Mouse (Mus musculus): Measurements from ENCODE around the gene Foxa3. TPM values are rescaled to one million over a fixed set of nuclear protein-coding genes. Genes with fewer than 3 reads are reported as not detected.
A peak's percentile ranks its signal among the peaks of the same experiment; 100 is the strongest.

The Foxa3 gene
- polyA plus RNA-seq, 1 experiment from 2014 or later: 30.2 TPM

DNA sequence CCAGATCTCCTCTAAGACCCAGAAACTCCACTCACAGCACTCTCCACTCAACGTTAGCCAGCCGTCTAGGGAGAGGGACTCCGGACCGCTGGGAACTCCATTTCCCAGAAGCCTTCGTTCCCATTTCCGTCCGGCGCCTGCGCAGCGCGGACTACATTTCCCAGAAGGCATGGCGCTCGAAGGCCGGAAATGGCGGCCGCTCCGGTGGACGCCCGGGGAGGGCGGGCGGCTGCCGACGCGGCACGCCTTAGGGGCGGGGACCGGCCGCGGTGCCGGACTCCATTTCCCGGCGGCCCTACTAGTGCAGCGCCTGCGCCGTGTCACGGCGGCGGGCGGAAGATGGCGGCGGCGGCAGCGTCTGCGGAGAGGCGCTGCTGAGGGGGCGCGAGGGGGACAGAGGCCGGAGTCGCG is 763 bp upstream of the Foxa3 start, which contains the start of gene Sympk:
Gene Sympk, plus strand, starts transcription at position 282 of the 411 bp plus-strand sequence.
- Histone ChIP-seq H3K9me3 (no peaks in the 10 kb centered on the region), H3K36me3 (0 out of 2 replicates have a peak, but pooled peaks cover 3% of the 10 kb centered on the region), H3K4me2 (peak within 1 kb of the TSS; percentile 85), H3K4me1 (peaks cover 25% of the 10 kb centered on the region), H3K9ac (peak within 1 kb of the TSS; percentile 83), H3K27me3 (replicated peaks) (peaks cover 30% of the 10 kb centered on the region), H3K4me3 (replicated peaks) (peak within 1 kb of the TSS; percentile 76), H3K27ac (peak within 1 kb of the TSS; percentile 13; the same call in 1 of the 2 replicates)
- ATAC-seq (ENCODE audit: insufficient read depth, low FRiP score, low read depth): peak; percentile 92
- under 1% methylated on average over 50 of the region's 50 CpGs for WGBS

DNA sequence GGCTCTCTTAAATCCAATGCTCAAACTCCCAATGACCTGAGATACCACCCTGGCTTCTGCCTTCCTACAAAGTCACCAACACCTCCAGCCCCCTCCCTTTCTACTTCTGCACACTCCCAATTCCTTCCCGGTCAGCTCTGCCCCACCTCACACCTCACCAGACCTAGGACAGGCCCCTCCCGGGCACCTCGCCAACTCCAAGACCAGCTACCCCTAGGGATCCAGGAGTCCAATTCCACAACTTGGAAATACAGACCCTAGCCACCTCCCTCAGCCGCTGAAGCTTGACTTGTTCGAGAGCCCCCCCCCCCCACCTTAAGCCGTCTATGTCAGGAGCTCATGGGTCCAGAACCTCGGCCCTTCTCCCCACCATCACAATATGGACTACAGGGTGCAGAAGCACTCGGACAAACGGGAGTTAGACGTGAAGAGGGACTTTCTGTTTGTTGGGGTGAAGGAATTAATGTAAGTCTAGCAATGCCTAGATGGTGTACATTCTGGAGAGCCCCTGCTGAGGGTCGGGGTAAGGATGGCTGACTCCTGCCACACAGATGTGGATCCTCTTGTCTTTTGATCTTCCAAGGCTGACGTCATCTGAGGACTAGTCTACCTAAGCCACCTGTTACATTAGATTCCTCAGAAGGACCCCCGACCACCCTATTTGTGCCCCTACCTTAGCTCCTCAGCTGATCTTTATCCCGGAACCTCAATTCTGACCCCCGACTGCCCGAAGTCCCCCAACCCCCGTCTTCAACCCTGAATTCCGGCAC is 964 bp downstream of the Foxa3 start:
- WGBS: 39% methylated on average over 18 of the region's 18 CpGs
- peak overlapping the region; percentile 20; the same call in 1 of the 2 replicates for H3K9ac ChIP-seq
- peaks cover 30% of the 10 kb centered on the region for H3K27me3 ChIP-seq (replicated peaks)
- ATAC-seq (ENCODE audit: insufficient read depth, low FRiP score, low read depth): 0 out of 2 replicates have a peak, but pooled peaks have one; percentile 13
- H3K27ac ChIP-seq: peak overlapping the region; percentile 21; the same call in 1 of the 2 replicates
- peak overlapping the region; percentile 76 for H3K4me3 ChIP-seq (replicated peaks)
- H3K4me2 ChIP-seq: peak overlapping the region; percentile 49
- no peaks in the 10 kb centered on the region for H3K9me3 ChIP-seq
- peaks cover 25% of the 10 kb centered on the region for H3K4me1 ChIP-seq
- H3K36me3 ChIP-seq: no peaks in the 10 kb centered on the region

DNA sequence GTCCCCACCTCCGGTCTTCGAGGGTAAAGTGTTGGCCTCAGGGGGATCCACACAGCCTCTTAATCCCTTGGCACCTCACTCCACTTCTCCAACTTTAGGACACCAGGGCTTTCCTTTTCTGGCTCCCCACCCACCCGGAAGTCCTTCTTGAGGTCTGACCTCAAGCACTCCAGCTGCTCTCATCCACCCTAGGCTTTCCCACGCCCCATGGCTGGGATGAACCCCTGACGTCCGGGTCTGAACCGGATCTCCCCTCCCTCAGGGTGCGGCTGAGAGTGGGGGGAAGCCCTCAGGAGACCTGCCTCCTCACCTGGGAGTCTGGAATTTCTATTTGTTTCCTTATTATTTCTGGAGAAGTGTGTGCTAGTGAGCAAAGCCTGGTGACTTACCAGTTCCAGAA is 2.3 kb downstream of the Foxa3 start:
- peak overlapping the region; percentile 49 for H3K4me2 ChIP-seq
- peaks cover 30% of the 10 kb centered on the region for H3K27me3 ChIP-seq (replicated peaks)
- no peaks in the 10 kb centered on the region for H3K36me3 ChIP-seq
- 8% methylated on average over 8 of the region's 8 CpGs for WGBS
- ATAC-seq (ENCODE audit: insufficient read depth, low FRiP score, low read depth): no peak
- H3K27ac ChIP-seq: peak overlapping the region; percentile 16; the same call in 1 of the 2 replicates
- peak overlapping the region; percentile 76 for H3K4me3 ChIP-seq (replicated peaks)
- H3K4me1 ChIP-seq: peaks cover 21% of the 10 kb centered on the region
- H3K9me3 ChIP-seq: no peaks in the 10 kb centered on the region
- no peak overlapping the region for H3K9ac ChIP-seq

DNA sequence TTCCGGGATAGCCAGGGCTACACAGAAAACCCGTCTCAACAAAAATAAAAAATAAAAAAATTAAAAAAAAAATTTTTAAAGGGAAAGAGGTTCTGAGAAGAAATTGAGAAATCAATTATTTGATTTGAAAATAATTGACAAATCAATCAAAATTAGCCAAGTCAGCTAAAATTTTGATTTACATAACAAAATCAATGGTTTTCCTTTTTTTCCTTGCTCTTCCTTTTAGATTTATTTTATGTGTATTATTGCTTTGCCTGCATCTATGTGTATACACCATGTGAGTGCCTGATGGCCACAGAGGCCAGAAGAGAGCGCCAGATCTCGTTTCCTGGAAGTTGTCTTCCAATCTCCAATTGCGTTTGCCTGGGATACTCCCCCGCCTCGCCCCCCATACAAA is 5.4 kb downstream of the Foxa3 start:
- no peak overlapping the region for H3K9ac ChIP-seq
- ATAC-seq (ENCODE audit: insufficient read depth, low FRiP score, low read depth): no peak
- WGBS: 84% methylated on average over 7 of the region's 7 CpGs
- no peaks in the 10 kb centered on the region for H3K9me3 ChIP-seq
- H3K4me3 ChIP-seq (replicated peaks): no peak overlapping the region
- no peak overlapping the region for H3K4me2 ChIP-seq
- 0 out of 2 replicates have a peak, but pooled peaks cover 6% of the 10 kb centered on the region for H3K4me1 ChIP-seq
- H3K36me3 ChIP-seq: no peaks in the 10 kb centered on the region
- H3K27me3 ChIP-seq (replicated peaks): peaks cover 23% of the 10 kb centered on the region
- H3K27ac ChIP-seq: no peak overlapping the region

DNA sequence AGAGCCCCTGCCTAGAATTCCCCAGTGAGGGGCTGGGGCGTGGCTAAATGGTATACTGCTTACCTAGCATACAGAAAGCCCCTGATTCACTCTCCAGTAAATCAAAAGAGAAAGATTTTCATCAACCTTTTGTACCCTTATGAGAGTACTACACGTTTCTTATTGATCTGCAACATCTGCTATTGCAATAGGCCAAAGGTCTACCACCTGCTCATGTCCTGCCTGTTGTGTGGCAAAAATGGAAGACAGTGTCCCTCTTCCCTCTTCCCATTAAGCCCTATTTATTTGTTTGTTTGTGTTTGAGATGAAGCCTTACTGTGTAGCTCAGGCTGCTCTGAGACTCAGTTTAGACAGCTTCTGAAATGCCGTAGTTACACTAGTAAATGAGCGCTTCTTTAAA is 7.3 kb downstream of the Foxa3 start:
- no peak overlapping the region for H3K4me2 ChIP-seq
- H3K4me3 ChIP-seq (replicated peaks): no peak overlapping the region
- no peaks in the 10 kb centered on the region for H3K36me3 ChIP-seq
- H3K27ac ChIP-seq: no peak overlapping the region
- H3K4me1 ChIP-seq: peaks cover 17% of the 10 kb centered on the region
- 86% methylated on average over 4 of the region's 4 CpGs for WGBS
- no peak overlapping the region for H3K9ac ChIP-seq
- peaks cover 10% of the 10 kb centered on the region; the same call in 1 of the 2 replicates for H3K27me3 ChIP-seq (replicated peaks)
- ATAC-seq (ENCODE audit: insufficient read depth, low FRiP score, low read depth): no peak
- H3K9me3 ChIP-seq: no peaks in the 10 kb centered on the region

DNA sequence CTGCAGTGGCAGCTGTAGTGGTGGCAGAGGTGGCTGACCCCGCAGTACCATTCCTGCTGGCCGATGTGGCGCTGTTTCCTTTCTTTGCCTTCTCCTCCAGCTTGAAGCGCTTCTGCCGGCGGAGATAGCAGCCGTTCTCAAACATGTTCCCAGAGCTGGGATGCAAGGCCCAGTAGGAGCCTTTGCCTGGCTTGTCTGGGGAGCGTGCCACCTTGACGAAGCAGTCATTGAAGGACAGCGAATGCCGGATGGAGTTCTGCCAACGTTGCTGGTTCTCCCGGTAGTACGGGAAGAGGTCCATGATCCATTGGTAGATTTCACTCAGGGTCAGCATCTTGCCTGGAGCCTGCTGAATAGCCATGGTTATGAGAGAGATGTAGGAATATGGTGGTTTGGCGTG is 8.9 kb downstream of the Foxa3 start:
- Histone ChIP-seq H3K27ac (no peak overlapping the region), H3K9ac (no peak overlapping the region), H3K36me3 (no peaks in the 10 kb centered on the region), H3K4me3 (replicated peaks) (no peak overlapping the region), H3K27me3 (replicated peaks) (no peaks in the 10 kb centered on the region), H3K4me2 (no peak overlapping the region), H3K4me1 (peaks cover 21% of the 10 kb centered on the region), H3K9me3 (no peaks in the 10 kb centered on the region)
- no peak for ATAC-seq (ENCODE audit: insufficient read depth, low FRiP score, low read depth)
- 61% methylated on average over 15 of the region's 15 CpGs for WGBS

DNA sequence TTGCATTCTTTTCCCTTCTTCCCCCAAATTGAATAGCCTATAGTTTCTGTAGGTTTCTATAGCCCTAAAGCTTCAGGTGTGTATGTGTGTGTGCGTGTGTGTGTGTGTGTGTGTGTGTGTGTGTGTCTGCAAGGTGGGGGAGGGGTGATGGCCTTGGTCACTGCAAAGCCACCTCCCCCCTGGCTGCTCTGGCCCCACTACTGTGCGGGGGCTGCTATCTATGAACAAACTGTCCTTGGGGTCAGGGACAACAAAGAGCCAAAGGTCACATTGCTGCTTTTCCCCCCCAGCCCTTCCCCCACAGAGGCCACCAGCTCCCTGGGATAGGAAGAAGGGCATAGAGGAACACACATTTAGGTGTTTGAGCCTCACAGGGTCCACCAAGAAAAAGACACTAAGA is 10.5 kb downstream of the Foxa3 start:
- no peak overlapping the region; the same call in 1 of the 2 replicates for H3K27ac ChIP-seq
- ATAC-seq (ENCODE audit: insufficient read depth, low FRiP score, low read depth): no peak
- 40% methylated on average over 2 of the region's 2 CpGs for WGBS
- peak overlapping the region; percentile 3; the same call in 1 of the 2 replicates for H3K4me2 ChIP-seq
- no peak overlapping the region for H3K4me3 ChIP-seq (replicated peaks)
- no peaks in the 10 kb centered on the region for H3K36me3 ChIP-seq
- H3K9ac ChIP-seq: no peak overlapping the region
- peaks cover 28% of the 10 kb centered on the region for H3K4me1 ChIP-seq
- H3K9me3 ChIP-seq: no peaks in the 10 kb centered on the region
- H3K27me3 ChIP-seq (replicated peaks): no peaks in the 10 kb centered on the region

DNA sequence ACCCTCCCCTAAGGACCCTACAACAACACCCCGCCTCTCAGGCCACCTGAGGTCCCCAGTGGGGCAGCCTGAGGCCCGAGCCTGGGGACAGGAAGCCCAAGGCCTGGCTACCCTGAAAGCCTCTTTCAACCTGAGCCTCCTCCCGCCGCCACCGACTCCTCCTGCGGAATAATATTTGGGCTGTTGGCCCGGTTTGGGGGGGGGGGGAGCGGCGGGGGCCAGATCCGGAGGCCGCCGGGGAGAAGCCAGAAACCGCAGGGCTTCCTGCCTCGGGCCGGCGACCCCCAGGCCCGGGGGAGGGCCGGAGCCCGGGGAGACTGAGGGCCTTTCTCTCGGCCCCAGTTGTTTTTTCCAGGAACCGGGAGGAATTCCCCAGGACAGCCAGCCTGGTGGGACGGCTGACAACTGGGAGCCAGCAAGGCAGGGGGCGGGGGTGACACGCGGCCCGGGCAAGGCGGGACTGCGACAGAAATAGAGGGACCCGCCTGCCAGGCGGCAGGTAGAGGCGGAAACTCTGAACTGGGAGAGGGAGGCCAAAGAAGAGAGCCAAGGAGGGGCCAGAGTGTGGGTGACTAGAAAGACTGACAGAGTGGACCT is 11.2 kb downstream of the Foxa3 start:
- Histone ChIP-seq H3K9me3 (no peaks in the 10 kb centered on the region), H3K4me2 (peak overlapping the region; percentile 73), H3K36me3 (peaks cover 5% of the 10 kb centered on the region; the same call in 1 of the 2 replicates), H3K4me3 (replicated peaks) (peak overlapping the region; percentile 36), H3K27ac (peak overlapping the region; percentile 83), H3K4me1 (peaks cover 28% of the 10 kb centered on the region), H3K9ac (peak overlapping the region; percentile 33; the same call in 1 of the 2 replicates), H3K27me3 (replicated peaks) (no peaks in the 10 kb centered on the region)
- peak; percentile 38; the same call in 1 of the 2 replicates for ATAC-seq (ENCODE audit: insufficient read depth, low FRiP score, low read depth)
- 2% methylated on average over 31 of the region's 31 CpGs for WGBS

DNA sequence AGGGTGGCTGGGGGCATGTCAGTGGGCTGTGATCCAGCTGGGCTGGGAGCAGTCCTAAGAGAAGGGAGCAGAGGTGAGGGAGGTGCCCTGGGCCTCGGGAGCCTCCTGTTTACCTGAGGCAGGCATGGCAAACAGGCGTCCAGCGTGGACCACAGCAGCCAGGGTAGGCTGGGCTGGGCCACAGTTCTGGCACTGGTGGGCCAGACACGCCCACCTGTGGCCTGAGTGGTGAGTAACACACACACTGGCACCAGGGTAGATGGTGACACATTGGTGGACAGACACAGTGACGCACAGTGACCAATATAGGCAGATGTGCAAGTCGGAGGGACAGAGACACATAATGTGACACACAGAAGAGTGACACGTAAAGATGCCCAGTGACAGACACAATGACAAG is 12.8 kb downstream of the Foxa3 start:
- H3K4me1 ChIP-seq: peaks cover 42% of the 10 kb centered on the region
- H3K27ac ChIP-seq: no peak overlapping the region
- H3K36me3 ChIP-seq: peaks cover 8% of the 10 kb centered on the region
- no peaks in the 10 kb centered on the region for H3K27me3 ChIP-seq (replicated peaks)
- no peak for ATAC-seq (ENCODE audit: insufficient read depth, low FRiP score, low read depth)
- no peak overlapping the region for H3K4me2 ChIP-seq
- no peaks in the 10 kb centered on the region for H3K9me3 ChIP-seq
- H3K4me3 ChIP-seq (replicated peaks): no peak overlapping the region
- H3K9ac ChIP-seq: no peak overlapping the region
- 69% methylated on average over 7 of the region's 7 CpGs for WGBS

DNA sequence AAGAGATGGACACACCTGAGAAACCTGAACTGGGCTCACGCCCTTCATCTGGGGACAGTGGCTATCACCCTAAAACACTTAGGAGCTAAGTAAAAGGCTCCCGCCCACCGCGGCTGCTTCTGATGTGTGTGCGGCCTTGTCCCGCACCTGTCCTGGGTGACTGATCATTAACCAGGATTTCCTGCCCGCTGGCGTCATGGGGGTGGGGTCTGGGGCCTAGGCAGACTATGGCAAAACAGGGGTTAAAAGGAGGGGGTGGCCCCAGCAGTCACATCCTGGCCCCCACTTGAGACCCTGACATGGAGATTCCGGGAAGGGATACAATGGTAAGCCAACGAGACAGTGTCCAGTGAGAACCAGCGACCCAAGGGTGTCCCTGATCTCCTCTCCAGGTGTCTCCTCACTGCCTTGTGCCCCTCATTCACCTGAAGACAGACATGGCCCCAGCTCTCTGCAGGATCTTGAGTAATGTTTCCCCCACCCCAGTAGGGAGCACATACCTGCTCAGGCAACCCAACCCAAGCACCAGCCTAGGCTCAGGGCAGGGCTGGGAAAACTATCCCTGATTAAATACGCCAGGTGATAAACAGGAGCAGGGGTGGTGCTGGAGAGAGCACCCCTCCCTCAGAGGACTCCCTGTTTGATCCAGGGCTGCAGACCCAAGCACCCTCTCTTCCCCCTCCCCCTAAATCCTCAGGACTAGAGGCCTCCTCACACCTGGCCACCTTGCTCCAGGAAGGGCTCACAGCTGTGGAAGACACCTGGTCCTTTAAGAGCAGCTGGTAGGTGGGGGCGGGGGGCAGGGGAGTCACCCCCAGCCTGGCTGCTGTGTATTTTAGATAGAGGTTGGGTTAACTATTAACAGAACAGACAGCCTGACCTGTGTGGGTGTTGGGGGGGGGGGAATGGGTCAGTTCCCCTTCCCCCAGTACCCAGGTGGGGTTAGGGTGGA is 16.0 kb downstream of the Foxa3 start:
- 54% methylated on average over 13 of the region's 13 CpGs for WGBS
- Histone ChIP-seq H3K4me3 (replicated peaks) (peak overlapping the region; percentile 8; the same call in 1 of the 2 replicates), H3K9ac (no peak overlapping the region), H3K4me2 (peak overlapping the region; percentile 39), H3K4me1 (peaks cover 56% of the 10 kb centered on the region), H3K36me3 (peaks cover 15% of the 10 kb centered on the region), H3K27ac (peak overlapping the region; percentile 85), H3K9me3 (no peaks in the 10 kb centered on the region), H3K27me3 (replicated peaks) (no peaks in the 10 kb centered on the region)
- ATAC-seq (ENCODE audit: insufficient read depth, low FRiP score, low read depth): peak; percentile 70

DNA sequence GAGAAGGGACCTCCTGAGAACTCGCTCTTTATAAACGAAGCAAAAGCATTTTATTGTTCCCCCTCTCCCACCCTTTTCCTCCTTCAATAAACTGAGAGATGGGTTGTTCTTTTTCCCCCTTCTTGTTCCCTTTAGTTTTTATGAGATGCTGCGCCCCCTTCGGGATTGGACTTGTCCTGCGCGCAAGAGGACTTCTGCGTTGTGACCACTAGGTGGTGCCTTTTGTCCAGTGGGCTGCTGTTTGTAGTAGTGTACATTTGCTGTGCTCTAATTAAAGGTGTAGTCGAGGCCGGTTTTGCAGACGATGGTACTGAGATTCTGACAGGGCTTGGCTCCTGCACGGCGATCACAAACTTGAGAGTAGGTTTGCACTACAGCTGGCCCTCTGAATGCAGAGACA is 16.9 kb downstream of the Foxa3 start:
- peak overlapping the region; percentile 95 for H3K4me2 ChIP-seq
- peaks cover 15% of the 10 kb centered on the region for H3K36me3 ChIP-seq
- peak overlapping the region; percentile 85 for H3K27ac ChIP-seq
- H3K4me3 ChIP-seq (replicated peaks): peak overlapping the region; percentile 86; the same call in 1 of the 2 replicates
- no peak for ATAC-seq (ENCODE audit: insufficient read depth, low FRiP score, low read depth)
- no peaks in the 10 kb centered on the region for H3K9me3 ChIP-seq
- H3K4me1 ChIP-seq: peaks cover 57% of the 10 kb centered on the region
- H3K27me3 ChIP-seq (replicated peaks): no peaks in the 10 kb centered on the region
- H3K9ac ChIP-seq: no peak overlapping the region
- WGBS: 5% methylated on average over 12 of the region's 12 CpGs

Measured in stomach, embryonic 15.5 days (tissue).